Mouse (Mus musculus): ENCODE data around the gene Il24.

GRCm38 (mm10) chr1:130864238-130864637, 23.0 kb downstream of the Il24 start:
- TF ChIP-seq CTCF (IDR thresholded peaks at IDR 0.05; ENCODE audit: borderline replicate concordance, insufficient read depth, low read depth, low read length) (no peak), POLR2A (IDR thresholded peaks at IDR 0.05; ENCODE audit: borderline replicate concordance, insufficient read depth, low read length) (no peak)

Measured in cerebellum, adult 2 months (tissue).